Mouse (Mus musculus) urinary bladder, postnatal 25 days (tissue): ENCODE results near the gene Mlkl.
"Not testable (repeated sequence)": the region's sequence is repeated elsewhere in the genome, so short reads cannot be mapped to it uniquely, and the experiment has no call there.

Experiments used
- DNase-seq: peaks from one replicate; pipeline ENCODE4 v3.0.0; 2022; ENCODE audit warnings: low spot score

Gene Mlkl

DNA sequence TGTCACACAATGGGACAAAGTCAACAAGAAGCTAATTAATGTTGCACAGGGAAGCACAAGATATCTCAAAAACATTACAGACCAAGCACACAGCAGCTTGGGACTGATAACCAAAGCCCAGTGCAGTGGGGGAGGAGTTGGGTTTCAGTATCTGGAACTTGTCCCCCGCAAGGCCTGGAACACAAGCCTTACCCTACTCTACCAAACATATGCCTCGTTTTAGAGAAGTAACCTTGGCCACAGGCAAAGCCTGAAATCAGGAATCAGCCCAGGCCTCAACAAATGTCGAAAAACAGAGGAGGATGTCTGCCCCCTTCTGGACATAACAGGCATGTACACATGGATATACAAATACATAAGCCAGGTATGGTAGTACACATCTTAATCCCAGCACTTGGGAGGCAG lies 25.2 kb downstream of the Mlkl start:
- DNase-seq, result no peak

DNA sequence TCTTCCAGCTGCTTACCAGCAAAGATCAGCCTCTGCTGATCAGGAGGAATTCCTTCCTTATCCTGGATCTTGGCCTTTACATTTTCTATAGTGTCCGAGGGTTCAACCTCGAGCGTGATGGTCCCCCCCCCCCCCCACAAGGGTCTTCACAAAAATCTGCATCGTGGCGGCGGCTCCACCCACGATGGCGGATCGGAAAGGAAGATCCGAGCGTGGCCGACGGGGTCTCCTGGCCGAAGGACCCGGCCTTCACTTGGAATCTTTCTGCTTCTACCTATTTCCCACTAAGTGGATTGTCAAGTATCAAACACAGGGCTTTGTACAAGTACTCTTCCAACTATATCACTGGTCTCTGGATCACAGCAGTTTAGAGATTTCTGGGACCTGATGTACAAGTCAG lies 28.0 kb downstream of the Mlkl start:
- not testable (repeated sequence) for DNase-seq

GRCm38 (mm10) chr8:111305031-111305730 lies 32.8 kb downstream of the Mlkl start:
- DNase-seq, result no peak

- DNase-seq, result no peak
Measured at GRCm38 (mm10) chr8:111304359-111304758, 33.6 kb downstream of the Mlkl start.

DNA sequence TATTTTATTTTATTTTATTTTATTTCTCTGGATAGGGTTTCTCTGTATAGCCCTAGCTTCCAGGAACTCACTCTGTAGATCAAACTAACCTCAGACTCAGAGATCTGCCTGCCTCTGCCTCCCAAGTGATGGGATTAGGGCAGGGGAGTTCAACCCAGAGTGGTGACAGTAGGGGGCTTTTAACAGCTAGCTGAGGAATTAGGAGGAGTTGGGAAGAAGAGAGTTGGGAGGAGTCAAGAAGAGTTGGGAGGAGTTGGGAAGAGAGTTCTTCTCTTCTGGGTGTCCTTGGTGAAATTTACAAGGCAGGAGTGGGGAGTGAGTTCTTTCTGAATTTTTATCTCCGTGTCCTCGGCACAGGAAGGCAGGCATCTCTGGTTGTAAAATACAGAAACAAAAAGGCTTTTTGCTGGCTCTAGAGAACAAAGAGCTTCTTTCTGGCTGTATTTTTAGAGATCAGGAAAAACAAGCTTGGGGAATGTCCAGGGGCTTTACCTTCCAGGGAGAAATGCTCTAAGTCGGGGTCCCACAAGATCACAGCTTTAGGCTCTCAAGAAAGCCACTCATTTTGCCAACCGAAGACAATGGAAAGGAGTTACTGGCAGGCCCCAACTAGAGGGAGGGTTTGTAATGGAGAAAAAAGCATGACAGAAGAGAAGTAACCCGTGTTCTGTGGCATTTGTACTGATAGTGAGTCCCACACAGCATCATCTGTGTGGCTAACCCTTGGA lies 34.7 kb downstream of the Mlkl start:
- DNase-seq, result not testable (repeated sequence)

DNA sequence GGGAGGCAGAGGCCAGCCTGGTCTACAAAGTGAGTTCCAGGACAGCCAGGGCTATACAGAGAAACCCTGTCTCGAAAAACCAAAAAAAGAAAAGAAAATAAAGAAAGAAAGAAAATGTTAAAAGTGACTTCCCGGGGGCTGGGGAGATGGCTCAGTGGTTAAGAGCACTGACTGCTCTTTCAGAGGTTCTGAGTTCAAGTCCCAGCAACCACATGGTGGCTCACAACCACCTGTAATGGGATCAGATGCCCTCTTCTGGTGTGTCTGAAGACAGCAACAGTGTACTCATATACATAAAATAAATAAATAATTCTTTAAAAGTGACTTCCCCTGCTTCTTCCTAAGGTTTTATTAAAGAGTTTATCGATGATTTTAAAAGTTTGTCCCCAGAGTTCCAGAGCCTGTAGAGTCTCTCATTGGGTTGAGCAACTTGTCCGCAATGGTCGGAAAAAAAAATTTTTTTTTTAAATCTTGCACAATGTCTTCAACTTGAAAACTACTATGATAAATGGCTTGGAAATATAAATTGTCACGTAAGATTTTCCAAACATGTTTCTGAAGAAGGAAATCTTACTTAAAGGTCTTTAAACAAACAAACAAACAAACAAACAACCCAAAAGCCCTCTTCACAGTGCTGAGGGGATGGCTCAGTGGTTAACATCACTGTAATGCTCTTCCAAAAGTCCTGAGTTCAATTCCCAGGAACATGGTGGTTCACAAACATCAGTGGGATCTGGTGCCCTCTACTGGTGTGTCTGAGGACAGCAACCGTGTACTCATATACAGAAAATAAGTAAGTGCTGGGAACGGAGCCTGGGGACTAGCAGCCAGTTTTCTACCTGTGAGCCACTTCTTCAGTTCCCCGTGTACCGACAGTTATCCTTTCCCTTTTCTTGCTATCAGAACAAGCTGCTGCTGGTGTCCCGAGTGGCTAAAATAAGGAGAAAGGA lies 37.1 kb downstream of the Mlkl start:
- no peak for DNase-seq

DNA sequence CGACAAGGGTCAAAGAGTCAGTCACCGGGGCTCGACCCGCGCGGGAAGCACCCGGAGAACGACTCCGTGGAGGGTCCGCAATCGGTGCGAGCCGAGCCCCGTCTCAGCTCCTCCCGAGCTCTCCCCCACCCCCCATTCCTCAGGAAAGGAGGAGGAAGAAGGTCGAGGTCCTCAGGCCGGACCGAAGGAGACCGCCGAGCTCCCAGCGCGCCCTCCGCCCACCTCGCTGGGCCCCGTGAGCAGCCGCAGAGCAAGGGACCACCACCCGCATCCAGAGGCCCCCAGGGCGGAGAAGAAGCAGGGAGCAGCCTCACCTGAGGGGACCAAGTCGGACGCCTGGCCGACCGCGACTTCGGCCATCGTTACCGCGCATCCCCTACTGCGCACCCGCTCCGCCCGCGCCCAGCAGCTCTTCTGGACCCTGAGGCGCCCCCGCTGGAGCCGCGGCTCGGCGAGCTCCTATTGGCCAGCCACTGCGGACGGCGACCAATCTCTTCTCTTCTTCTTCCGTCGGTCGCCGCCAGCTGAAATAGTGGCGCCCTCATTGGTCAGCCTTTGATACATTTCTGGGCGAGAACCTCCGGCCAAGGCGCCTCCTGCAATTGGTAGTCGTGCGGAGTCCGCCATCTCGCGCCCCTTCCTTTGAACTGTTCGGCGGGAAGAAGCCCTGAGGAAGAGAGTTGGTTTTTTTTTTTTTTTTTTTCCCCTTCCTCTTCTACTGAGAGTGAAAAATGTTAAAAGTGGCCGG lies 38.0 kb downstream of the Mlkl start, which contains the start of gene Rfwd3:
Gene Rfwd3, minus strand, starts transcription at position 402 of the 748 bp plus-strand sequence.
- peak; percentile 87 for DNase-seq

DNA sequence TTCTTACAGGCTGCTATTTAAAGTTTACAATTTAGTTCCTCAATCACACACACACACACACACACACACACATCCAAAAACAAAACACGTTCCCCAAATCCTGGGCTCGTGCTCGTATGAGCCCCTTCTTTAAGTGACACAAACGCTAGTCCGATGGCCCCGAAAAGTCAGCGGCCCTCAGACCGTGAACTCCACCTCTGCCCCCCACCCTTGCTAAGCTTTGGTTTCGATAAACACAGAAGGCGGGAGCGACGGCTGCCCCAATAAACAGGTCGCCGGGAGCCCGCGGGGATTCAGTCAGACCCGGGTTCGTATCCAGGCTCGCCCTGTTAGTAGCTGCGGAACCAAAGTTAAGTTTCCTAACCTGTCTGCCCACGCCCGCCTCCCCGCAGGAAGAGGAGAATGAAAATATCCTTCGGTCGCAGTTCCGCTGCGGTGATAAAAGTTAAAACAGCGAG lies 38.6 kb downstream of the Mlkl start:
- peak; percentile 37 for DNase-seq

DNA sequence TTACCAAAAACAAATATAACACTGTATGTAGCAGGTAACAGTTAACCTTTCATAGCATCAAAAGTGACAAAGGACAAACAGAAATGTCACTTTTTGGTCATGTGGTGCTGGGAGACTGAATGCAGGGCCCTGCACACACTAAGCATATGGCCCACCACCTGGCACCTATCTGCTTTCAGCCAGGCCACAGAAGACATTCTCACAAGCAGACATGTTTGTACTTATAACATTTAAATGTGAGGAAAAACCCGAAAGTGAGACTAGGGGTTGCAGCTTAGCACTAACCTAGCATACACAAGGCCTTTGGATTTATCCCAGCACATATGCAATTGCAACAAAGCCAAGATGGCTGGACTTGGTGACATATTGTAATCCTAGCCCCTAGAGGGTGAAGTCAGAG lies 40.0 kb downstream of the Mlkl start:
- no peak for DNase-seq

GRCm38 (mm10) chr8:111291733-111292132 lies 46.2 kb downstream of the Mlkl start:
- no peak for DNase-seq

DNA sequence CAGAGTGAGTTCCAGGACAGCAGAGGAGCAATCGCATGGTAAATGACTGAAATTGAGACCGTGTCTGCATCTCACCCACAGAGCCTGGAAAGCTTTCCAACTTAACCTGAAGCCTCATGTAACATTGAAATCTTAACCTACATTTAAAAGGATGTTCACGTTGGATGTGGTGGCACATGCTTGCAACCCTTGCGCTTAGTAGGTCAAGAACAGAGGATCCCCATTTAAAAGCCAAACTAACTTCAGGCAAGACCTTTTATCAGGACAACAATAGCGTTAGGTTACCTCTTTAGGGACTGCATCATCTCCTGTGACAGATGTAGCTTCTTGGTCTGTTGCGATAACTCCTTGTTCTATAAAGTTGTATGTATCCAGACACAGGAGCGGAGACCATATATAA lies 47.4 kb downstream of the Mlkl start:
- DNase-seq, result no peak

- no peak for DNase-seq
Measured at GRCm38 (mm10) chr8:111285603-111286002, 52.4 kb downstream of the Mlkl start.

GRCm38 (mm10) chr8:111282093-111282492 lies 55.9 kb downstream of the Mlkl start:
- no peak for DNase-seq

GRCm38 (mm10) chr8:111268277-111268676 lies 69.7 kb downstream of the Mlkl start:
- no peak for DNase-seq

DNA sequence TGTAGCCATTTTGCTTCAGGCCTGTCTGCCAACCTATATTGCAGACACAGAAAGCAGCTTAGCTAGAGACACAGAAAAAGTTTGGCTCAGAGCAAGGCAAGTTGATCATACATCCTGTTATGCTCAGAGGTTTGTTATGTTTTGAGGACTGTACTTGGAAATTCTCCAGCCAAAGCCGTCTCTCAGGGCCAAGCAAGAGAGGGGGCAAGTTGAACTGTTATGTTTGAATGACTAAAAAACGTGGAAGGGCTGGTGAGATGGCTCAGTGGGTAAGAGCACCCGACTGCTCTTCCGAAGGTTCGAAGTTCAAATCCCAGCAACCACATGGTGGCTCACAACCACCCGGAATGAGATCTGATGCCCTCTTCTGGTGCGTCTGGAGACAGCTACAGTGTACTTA lies 71.8 kb downstream of the Mlkl start:
- DNase-seq, result not testable (repeated sequence)

DNA sequence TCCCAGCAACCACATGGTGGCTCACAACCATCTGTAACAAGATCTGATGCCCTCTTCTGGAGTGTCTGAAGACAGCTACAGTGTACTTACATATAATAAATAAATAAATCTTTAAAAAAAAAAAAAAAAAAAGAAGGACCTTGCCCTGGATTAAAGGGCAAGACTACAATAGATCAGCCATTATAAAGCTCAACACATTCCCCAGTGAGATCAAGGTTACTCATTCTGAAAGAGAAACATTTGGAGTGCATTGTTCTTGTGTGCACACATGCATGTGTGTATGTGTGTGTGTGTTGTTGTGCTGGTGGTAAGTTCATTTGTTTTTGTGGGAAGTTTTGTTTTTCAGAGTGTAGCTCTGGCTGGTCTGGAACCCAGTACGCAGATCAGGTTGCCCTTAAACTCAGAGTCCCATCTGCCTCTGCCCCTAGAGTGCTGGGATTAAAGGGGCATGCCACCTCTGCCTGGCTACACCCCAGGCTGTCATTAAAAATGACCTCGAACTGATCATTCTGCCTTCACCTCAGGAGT lies 73.2 kb downstream of the Mlkl start:
- no peak for DNase-seq

DNA sequence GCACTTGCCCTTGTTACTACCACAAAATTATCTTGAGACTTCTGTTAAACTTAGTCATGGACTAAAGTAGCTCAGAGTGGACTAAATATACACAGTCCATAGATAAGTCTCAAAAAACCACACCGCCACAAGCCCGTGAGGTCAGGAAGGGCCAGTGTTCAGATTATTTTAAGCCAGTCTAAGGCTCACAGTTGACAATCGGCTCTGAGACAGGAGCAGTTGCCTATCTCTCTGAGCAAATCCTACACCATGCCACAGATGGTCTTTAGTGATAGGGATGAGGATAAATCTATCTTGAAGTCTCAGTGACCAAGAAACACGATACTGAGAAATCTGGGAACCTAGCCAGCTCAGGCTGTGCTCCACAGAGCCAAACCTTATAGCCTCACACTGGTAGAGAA lies 76.0 kb downstream of the Mlkl start:
- DNase-seq, result no peak
